Mouse (Mus musculus) olfactory bulb, adult 2 months (tissue): ENCODE results near the gene Tmem210. TPM values are rescaled to one million over a fixed set of nuclear protein-coding genes. Genes with fewer than 3 reads are reported as not detected.
"Not testable (repeated sequence)": the region's sequence is repeated elsewhere in the genome, so short reads cannot be mapped to it uniquely, and the experiment has no call there.

Source experiments
- H3K27ac ChIP-seq: fragments of 200-500 bp; 2 replicates; pipeline ENCODE4 v1.5.1; 2012; ENCODE audit warnings: low read depth, low read length; ENCODE audit not compliant: insufficient read depth
- H3K4me1 ChIP-seq: fragments of 200-500 bp; 2 replicates; pipeline ENCODE4 v1.6.1; 2012; ENCODE audit warnings: low read length; ENCODE audit not compliant: control insufficient read depth, insufficient read depth
- H3K4me3 ChIP-seq: fragments of 200-500 bp; 2 replicates; pipeline ENCODE4 v1.5.1; 2012; ENCODE audit warnings: mild to moderate bottlenecking, low read depth, low read length, moderate library complexity; ENCODE audit not compliant: insufficient read depth
- CTCF ChIP-seq: fragments of 200-500 bp; IDR thresholded peaks from 2 replicates; pipeline ENCODE4 v1.5.1; 2012; ENCODE audit warnings: low read depth, mild to moderate bottlenecking, low read length, moderate library complexity; ENCODE audit not compliant: insufficient read depth
- POLR2A ChIP-seq: fragments of 200-500 bp; IDR thresholded peaks from 2 replicates; pipeline ENCODE4 v1.6.1; 2012; ENCODE audit warnings: mild to moderate bottlenecking, low read depth, low read length, moderate library complexity; ENCODE audit not compliant: insufficient read depth
- WGBS: fragments of 180-500 bp; shearing (Covaris S2); methylation state at CpG from one replicate; pipeline ENCODE4 v1.1.7; 2018; 5-methylcytosine and 5-hydroxymethylcytosine counted together
- polyA plus RNA-seq: library from polyadenylated mRNA; stranded (reverse); fragments of >200 nt; gene quantifications from 2 replicates; pipeline ENCODE4 v1.2.4, GENCODE M21; 2012; ENCODE audit warnings: low replicate concordance; ENCODE audit not compliant: missing spikeins, insufficient read depth, insufficient read length

Gene Tmem210
- polyA plus RNA-seq, 1 experiment, result not detected

GRCm38 (mm10) chr2:25246183-25247072 lies 41.5 kb upstream of the Tmem210 start, which contains the start of gene AL732309.1:
AL732309.1 (minus strand) TSS chr2:25246863.
- Histone ChIP-seq H3K27ac (no peak within 1 kb of the TSS), H3K4me1 (peaks cover 16% of the 10 kb centered on the region), H3K4me3 (no peak within 1 kb of the TSS)
- 88% methylated on average over 10 of the region's 10 CpGs for WGBS
- TF ChIP-seq CTCF (no peak), POLR2A (no peak)

- H3K4me1 ChIP-seq, result peaks cover 3% of the 10 kb centered on the region; the same call in 1 of the 2 replicates
- WGBS, result 77% methylated on average over 1 of the region's 1 CpGs
- no peak for TF ChIP-seq POLR2A
- no peak for TF ChIP-seq CTCF
- no peak overlapping the region for H3K4me3 ChIP-seq
- H3K27ac ChIP-seq, result no peak overlapping the region
Measured at GRCm38 (mm10) chr2:25252331-25252730, 35.6 kb upstream of the Tmem210 start.

- WGBS, result under 1% methylated on average over 39 of the region's 39 CpGs
- Histone ChIP-seq H3K4me3 (peak within 1 kb of the TSS; percentile 75), H3K4me1 (peaks cover 3% of the 10 kb centered on the region; the same call in 1 of the 2 replicates), H3K27ac (peak within 1 kb of the TSS; percentile 17; the same call in 1 of the 2 replicates)
- TF ChIP-seq CTCF (no peak), POLR2A (peak; percentile 64)
Measured at GRCm38 (mm10) chr2:25255284-25255779, 32.6 kb upstream of the Tmem210 start, which contains the start of gene Tmem203. Tmem203 (plus strand) TSS chr2:25255439.

GRCm38 (mm10) chr2:25256443-25257109 lies 31.4 kb upstream of the Tmem210 start:
- H3K27ac ChIP-seq, H3K4me3 ChIP-seq, H3K4me1 ChIP-seq: not testable (repeated sequence)
- 48% methylated on average over 12 of the region's 12 CpGs for WGBS

- H3K27ac ChIP-seq, H3K4me1 ChIP-seq, H3K4me3 ChIP-seq: not testable (repeated sequence)
- WGBS, result 80% methylated on average over 5 of the region's 5 CpGs
Measured at GRCm38 (mm10) chr2:25257250-25257649, 30.7 kb upstream of the Tmem210 start.

- H3K4me3 ChIP-seq, result no peak overlapping the region
- 46% methylated on average over 2 of the region's 2 CpGs for WGBS
- no peak overlapping the region for H3K27ac ChIP-seq
- TF ChIP-seq POLR2A (no peak), CTCF (no peak)
- H3K4me1 ChIP-seq, result peaks cover 17% of the 10 kb centered on the region
Measured at GRCm38 (mm10) chr2:25258887-25259286, 29.1 kb upstream of the Tmem210 start.

- H3K4me1 ChIP-seq, result peaks cover 33% of the 10 kb centered on the region
- WGBS, result 40% methylated on average over 12 of the region's 12 CpGs
- peak overlapping the region; percentile 48 for H3K4me3 ChIP-seq
- H3K27ac ChIP-seq, result peak overlapping the region; percentile 74
- TF ChIP-seq POLR2A (no peak), CTCF (no peak)
Measured at GRCm38 (mm10) chr2:25261870-25262269, 26.1 kb upstream of the Tmem210 start.

- WGBS, result under 1% methylated on average over 39 of the region's 39 CpGs
- Histone ChIP-seq H3K4me1 (peaks cover 37% of the 10 kb centered on the region), H3K4me3 (peak within 1 kb of the TSS; percentile 64), H3K27ac (peak within 1 kb of the TSS; percentile 74)
- TF ChIP-seq CTCF, result no peak
- TF ChIP-seq POLR2A, result peak; percentile 55; the same call in 1 of the 2 replicates
Measured at GRCm38 (mm10) chr2:25262291-25262767, 25.6 kb upstream of the Tmem210 start, which contains the start of gene Tprn. Tprn (plus strand) TSS chr2:25262618.
